Mouse (Mus musculus) brain, embryonic 18.5 days (tissue): Measurements from ENCODE around the gene Rgs1.

Experiments used
- DNase-seq: peaks from one replicate; pipeline ENCODE4 v3.0.0-alpha.2; 2012; ENCODE audit warnings: low read depth, low spot score

The Rgs1 gene

DNA sequence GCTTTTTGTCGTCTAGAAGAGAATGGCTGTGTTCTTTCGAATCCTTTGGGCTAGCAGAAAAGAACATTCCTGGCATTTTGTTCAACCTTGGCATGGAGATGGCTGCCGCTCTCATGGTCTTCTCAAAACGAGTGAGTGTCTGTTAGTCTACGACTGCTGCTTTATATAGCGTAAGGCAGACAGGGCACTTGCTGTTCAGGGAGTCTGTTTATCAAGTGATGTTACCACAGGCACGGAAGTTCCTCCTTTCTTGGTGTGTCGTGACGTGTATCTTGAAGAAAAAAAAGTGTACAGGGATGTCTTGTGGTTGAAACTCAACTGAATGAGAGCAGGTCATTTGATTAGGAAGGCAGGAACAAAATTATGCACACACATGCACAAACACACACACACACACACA lies at the start of gene Rgs1:
TSS of gene Rgs1 (minus strand) at position 320 of the 400 bp plus-strand sequence.
- DNase-seq, result no peak

- no peak for DNase-seq
Measured at GRCm38 (mm10) chr1:144283020-144284014, 34.3 kb upstream of the Rgs1 start.

- no peak for DNase-seq
Measured at GRCm38 (mm10) chr1:144280056-144280455, 31.0 kb upstream of the Rgs1 start.

DNA sequence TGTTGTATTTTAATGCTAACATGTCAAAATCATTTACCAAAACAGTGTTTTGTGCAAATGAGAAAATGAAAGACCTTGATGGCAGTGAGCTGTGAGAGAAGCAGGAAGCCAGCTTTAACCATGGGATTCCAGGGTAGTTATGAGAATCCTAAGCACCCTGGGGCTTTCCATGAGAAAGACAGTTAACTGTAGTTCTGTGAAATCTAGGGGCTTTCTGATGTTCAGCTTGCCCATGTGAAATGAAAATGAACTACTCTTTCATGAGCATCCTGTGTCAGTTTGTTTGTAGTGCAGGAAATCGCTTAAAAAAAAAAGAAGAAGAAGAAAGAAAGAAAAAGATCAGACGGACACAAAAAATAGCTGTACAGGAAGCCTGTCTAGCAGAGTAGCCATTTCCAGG lies 23.9 kb upstream of the Rgs1 start:
- DNase-seq, result no peak

DNA sequence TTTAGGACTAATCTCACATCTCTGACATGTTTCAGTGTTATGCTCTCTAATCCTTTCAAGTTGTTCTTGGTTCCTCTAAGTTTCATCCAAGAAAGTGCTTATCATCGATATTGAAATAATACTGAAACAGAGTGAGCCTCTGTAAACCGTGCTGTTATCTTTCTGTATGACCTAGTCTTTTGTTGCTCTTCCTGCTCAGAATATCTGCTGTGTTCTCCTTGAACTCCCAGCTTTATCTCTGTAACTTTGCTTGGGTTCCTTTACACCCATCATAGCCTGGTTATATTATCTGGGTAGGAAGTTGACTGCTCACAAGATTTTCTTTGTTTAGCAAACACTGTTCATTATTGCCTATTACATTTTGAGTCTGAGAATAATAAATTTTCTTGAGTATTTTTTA lies 20.1 kb upstream of the Rgs1 start:
- no peak for DNase-seq

- no peak for DNase-seq
Measured at GRCm38 (mm10) chr1:144267471-144268470, 18.7 kb upstream of the Rgs1 start.

- no peak for DNase-seq
Measured at GRCm38 (mm10) chr1:144264000-144264399, 15.0 kb upstream of the Rgs1 start.

DNA sequence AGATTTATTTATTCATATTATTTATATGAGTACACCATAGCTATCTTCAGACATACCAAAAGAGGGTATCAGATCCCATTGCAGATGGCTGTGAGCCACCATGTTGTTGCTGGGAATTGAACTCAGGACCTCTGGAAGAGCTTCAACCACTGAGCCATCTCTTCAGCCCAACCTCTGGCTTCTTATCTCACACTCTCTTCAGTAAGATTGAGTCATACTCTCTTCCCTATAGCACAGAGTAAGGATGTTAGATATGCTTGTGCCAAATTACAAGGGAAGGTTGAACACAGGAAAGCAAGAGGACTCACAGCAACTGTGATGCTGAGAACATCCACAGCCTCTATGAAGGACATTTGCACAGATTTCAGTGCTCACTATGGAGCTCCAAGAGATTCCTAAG lies 13.0 kb upstream of the Rgs1 start:
- DNase-seq, result no peak

GRCm38 (mm10) chr1:144258779-144259178 lies 9.7 kb upstream of the Rgs1 start:
- DNase-seq, result no peak

- no peak for DNase-seq
Measured at GRCm38 (mm10) chr1:144256556-144257331, 7.7 kb upstream of the Rgs1 start.

DNA sequence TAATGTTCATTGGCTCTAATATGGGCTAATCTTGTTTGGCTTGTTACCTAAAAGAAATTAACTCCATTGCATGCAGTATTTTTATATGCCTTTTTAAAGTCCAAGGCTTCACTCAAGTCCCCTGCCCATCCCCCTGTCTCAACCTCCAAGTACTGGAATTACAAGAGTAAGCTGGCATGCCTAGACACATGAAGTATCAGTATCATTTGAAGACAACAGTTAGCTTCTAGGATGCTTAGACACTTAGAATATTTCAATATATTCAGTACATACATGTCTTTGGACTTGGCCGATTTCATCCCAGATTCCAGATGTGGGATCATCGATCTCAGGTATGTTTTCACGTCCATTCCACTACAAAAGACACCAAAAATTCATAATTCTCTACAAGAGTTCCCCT lies 836 bp downstream of the Rgs1 start:
- no peak for DNase-seq

DNA sequence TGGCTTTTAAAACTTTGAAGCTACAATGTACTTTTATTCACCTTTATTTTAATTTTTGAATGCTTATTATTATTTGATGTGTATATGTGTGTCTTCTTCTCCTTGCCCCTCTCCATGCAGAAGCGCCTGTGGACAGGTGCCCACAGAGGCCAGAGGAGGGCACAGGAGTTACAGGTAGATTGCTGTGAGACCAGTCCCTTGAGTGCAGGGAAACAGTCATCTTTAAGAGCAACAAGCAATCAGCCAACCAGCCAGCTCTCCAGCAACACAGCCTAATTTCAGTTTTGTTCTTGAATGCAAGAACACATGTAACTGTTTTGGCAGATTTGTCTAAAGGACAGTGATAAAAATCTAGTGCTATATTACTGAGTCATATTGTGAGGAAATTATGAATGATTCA lies 1.7 kb downstream of the Rgs1 start:
- no peak for DNase-seq

DNA sequence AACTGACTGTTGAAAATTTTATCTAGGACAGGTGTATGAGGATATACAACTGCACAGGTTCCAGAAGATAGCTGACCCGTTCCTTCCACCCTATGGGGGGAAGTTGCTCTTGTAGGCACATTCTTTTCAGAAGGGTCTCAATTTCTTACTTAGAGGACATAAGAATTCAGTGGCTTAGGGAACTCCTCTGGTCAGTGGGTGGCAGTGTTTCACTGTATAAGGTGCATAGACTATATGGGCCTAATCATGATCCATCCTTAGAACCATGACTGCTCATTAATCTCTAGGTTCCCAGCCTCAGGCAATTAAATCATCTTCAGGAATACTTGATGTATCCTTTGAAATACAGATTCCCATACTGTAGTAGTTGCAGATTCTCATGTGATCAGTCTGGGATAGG lies 5.5 kb downstream of the Rgs1 start:
- no peak for DNase-seq

GRCm38 (mm10) chr1:144239195-144239594 lies 9.8 kb downstream of the Rgs1 start:
- no peak for DNase-seq

DNA sequence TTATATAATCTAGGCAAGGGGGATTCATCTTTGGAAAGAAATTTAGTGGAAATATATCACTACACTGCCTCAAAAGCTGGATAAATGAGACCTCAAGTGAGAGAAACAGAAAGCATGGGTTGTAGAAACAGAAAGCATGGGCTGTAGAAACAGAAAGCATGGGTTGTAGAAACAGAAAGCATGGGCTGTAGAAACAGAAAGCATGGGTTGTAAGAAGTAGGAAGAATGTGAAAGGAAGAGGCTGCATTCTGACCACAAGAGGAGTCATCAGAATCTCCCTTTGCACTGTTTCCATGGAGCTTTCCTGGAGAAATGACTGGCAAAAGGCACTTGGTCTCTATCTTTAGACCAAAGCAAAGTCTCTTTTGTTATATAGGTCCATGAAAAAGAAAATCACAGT lies 33.8 kb downstream of the Rgs1 start:
- no peak for DNase-seq

DNA sequence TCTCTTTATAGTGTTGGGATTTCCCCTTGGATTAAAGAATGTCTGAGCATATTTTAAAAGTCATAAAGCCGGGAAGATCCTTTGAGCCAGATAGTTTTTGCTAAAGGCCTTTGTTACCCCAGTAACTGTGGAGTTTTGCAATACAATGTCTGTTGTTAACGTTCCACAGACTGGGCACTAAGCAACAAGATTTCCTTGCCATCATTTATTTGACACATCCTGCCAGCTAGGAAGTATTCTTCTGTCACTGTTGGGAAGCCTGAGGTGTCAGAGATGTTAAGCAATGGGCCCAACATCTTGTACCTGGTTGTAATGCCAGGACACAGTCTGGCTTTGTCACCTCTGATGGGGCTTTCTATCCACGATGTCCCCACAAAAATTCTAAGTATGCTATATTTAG lies 38.1 kb downstream of the Rgs1 start:
- no peak for DNase-seq

- no peak for DNase-seq
Measured at GRCm38 (mm10) chr1:144206281-144207061, 42.6 kb downstream of the Rgs1 start.

DNA sequence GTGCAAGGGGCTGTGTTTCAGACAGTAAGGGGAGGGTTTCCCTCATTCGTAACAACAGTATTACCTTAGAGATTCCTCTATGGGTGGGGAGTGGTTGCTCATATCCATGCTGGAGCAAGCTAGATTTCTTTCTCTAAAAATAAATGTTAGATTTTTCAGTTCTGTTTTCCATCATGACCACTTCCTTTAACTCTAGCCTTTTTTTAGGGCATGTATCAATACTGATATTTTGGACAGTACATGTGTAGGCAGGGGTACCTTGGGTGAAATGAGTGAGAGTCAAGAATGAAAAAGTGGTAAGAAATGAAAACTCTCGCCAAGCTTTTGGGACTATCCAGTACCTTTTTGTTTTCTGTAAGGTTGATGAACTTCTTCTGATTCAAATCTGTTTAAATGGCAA lies 44.3 kb downstream of the Rgs1 start:
- no peak for DNase-seq

GRCm38 (mm10) chr1:144202939-144203338 lies 46.1 kb downstream of the Rgs1 start:
- DNase-seq, result no peak

DNA sequence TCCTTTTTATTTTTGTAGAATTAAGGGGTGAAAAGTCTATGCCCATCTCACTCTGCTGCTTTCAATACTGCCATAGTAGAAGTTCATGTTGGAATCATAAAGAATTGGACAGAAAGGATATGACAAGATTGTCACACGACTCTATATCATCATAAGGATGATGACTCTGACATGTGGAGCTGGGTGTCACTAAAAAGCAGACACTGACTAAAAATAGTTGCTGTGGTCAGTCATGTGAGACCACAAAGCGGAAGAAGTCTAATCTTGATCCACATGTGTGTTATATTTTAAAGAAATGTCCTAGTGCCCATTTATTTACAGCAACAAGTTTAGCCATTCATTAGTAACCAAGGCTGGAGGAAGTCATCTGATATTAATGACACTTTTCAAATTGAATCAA lies 48.5 kb downstream of the Rgs1 start:
- DNase-seq, result no peak

DNA sequence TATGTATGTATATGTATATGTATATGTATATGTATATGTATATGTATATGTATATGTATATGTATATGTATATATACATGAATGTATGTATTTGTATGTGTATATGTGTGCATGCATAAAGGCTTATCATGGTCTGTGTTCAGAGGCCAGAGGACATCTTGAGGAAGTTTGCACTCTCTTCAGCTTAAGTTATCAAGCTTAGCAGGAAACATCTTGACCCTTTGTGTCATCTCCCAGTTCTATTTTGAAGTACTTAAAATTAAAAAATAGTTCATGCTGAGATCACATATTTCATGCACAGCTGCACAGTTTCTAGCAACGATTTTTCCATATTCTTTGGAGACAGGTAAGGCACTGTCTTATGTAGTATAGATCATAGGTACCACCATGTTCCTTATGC lies 49.5 kb downstream of the Rgs1 start:
- no peak for DNase-seq
